Mouse (Mus musculus): Measurements from ENCODE around the gene Cdh18. TPM values are rescaled to one million over a fixed set of nuclear protein-coding genes. Genes with fewer than 3 reads are reported as not detected.
"Not testable (repeated sequence)": the region's sequence is repeated elsewhere in the genome, so short reads cannot be mapped to it uniquely, and the experiment has no call there.

Gene Cdh18
- polyA plus RNA-seq, 1 experiment: 0.84 TPM

DNA sequence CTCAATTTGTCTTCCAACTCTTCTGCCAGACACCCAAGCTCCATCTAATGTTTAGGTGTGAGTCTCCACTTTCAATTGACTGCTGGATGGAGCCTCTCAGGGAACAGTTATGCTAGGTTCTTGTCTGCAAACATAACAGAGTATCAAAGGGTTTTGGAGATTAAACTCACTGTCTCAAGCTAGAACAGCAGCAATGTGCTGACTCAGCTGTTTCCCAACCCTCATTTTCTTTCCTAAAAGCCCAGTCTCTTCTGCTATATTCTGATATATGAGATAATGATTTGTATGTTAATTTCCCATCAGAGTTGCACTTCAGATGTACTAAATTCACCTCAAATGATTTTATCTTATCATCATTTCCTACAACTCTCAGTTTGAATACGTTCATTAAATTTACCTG, 398.4 kb downstream of the Cdh18 start:
- DNase-seq (ENCODE audit: low spot score): no peak

DNA sequence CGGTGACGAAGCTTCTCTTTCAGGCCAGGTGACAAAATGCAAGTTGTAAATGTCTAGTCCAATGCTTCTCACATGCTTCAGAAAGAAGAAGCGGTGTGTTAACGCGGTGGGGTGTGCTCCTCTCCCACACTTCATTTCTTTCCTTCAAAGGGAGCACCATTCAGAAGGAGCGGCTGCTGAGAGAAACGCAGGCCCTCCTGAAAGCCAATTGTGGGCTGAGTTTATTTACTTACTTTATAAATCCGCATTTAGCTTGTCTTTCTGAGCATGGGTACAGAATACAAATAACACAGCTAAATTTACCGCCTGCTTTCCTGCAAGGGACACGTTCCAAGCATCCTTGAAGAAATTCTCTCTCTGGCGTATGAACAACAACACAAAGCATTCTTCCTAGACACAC, 420.6 kb downstream of the Cdh18 start:
- no peak for DNase-seq (ENCODE audit: low spot score)

DNA sequence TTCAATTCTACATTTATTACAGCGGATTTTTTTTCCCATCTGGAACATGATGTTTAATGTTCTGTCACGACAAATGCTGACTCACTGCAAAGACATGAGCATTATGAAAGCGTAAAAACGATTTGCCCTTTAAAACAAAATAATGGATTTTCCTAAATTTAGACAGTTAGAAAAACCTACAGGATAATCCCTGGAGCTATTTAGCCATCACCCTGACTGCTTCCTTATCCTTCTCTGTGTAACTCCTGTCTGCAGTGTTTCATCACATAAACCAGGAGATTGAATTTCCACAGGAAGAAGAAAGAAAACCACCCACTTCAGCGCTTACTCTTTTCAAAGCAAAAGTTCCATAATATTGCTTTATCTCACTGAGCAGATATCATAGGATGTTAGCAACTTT, 431.3 kb downstream of the Cdh18 start:
- DNase-seq (ENCODE audit: low spot score): no peak

DNA sequence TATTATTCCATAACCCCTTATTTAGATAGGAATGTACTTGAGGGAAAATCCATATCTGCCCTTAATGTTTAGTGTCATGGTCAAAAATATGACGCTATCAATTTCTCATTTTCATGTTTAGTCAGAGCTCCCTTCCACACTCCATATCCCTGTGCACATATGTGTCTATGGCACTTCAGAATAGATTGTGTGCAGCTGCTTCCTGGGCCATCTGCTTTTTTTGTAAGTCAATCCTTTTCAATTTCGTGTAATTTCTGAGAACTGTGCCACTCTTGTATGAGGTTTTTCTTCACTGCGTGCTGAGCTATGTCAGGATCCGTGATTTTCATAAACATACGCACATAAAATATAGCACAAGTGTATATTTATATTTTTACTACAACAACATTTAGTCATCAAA, 435.8 kb downstream of the Cdh18 start:
- no peak for DNase-seq (ENCODE audit: low spot score)

DNA sequence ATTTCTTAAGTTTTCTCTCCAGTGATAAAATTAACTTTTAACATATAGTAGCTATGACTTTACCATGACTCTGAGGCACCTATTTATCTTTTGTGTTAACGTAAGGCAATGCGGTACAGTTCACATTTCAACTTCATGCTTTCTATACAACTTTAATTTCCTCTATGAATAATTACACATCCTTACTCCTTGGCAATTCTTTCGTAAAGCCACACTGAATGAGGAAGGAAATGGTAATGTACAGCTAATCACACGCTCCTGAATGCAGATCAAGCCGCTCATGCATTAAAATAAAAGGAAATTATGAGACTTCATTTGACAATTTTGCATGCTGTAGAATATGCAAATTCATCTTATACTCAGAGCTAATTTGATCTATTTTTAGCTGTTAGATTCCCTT, 467.9 kb downstream of the Cdh18 start:
- DNase-seq (ENCODE audit: low spot score): no peak

DNA sequence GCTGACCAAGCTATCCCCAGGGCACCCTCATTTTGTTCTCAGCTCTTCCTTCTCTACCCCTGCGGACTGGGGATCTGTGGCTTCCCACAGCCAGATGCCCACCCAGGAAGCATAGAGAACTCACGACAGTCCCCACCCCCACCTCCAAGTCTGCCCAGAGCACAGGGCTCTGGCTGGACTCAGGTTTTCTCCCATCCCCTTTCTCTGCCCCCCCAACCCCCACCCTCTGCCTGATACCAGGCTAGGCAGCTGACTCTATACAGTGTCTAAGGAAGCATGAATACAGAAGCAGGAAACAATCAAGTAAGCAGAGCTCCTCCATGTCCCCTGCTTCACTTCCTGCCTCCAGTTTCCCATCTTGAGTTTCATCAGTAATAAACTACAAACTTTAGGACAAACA, 472.3 kb downstream of the Cdh18 start:
- DNase-seq (ENCODE audit: low spot score): no peak

DNA sequence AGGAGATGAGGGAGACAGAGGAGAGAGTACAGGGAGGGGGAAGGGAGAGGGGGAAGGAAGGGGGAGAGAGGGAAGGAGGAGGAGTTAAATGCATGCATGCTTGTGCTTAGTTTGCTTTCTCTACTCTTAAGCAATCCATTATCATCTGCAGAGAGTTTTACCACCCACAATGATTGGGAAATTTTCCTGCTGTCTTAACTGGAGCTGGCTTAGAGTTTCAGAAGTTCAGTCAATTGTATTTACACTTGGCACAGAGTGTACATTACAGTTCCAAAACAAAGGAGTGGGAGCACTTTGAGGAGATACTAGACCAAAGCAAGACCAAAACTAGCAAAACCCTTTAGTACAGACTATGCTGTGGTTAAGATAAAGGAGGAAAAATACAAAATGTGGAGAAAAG, 473.8 kb downstream of the Cdh18 start:
- DNase-seq (ENCODE audit: low spot score): no peak

DNA sequence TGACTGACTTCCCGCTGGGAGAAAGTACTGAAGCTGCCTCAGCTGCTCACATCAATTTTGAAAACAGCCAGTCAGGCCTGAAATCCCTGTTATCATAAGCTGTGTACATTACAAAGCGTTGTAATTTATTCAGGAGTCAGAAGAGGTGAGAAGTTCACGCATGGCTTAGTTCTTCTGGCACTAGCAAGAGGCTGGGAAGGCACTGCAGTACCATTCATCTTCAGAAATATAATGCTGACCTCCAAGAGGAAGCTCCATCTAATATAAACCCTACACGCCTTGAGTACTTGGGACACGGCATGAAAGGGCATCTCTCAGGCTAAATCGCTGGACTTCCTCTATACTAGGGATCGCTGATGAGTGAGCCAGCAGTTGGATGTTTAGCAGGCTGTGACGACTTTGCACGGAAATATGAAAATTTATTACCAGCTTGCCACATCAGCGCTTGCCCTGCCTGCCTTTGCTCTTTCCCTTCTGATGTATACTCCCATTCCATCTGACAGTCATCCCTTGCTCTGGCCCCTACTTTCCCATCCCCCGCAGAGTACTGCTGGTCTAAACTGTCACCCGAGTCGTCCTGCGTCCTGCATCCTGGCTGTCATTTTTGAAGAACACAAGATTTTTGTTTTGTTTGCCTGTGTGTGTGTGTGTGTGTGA, 486.9 kb downstream of the Cdh18 start:
- no peak for DNase-seq (ENCODE audit: low spot score)

DNA sequence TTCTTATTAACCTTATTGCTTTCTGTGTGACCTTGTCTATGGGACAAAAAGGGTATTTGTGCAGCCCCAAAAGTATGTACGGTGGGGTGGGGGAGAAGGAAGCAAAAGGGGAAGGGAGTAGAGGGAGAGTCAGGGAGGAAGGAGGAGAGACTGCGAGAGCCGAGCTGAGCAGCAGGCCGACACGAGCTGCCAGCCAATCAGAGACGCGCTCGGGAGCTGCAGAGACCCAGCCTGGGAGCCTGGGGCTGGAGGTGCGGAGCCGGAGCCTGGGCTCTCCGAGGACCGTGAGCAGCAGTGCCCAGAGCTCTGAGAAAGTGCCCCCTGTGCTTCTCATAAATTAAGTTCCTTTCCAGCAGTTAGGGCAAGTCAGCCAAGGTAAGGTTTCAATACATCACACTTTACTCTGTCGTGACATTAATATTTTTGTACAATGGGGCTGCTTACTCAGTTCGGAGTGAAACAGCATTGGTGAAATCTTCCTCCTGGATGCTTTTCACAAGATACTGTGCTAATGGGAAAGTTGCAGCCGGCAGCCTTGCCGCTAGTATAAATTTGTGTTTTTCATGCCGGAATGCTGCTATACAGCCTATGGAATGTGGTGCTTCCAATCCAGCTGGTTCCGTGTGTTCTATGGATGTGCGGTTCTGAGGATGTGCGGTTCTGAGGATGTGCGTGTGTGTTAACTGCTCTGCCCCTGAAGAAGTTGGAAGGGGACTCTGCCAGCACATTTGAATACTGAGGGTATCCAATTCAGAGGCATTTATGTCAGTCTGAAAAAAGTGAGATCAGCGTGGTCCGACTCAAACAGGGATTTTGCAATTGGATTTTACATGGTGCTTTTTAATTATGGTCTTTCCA, 487.6 kb downstream of the Cdh18 start:
- no peak for DNase-seq (ENCODE audit: low spot score)

DNA sequence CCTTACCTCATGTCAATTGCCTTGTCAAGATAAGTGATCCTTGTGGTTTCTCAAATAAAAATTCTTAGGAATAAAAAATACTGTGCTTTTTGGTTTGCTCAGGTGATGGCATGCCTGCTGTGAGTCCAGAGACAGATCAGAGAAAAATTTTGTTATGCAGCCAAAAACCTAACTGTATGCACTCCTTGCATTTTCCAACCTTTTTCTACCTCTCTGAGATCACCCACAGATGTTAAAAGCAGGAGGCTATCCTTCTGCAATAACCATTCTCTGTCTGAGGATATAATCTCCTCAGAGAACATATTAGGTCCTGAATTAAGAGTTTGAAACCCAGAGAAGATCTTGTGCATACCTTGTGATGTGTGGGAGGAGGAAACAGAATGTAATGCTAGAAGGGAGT, 488.7 kb downstream of the Cdh18 start:
- no peak for DNase-seq (ENCODE audit: low spot score)

DNA sequence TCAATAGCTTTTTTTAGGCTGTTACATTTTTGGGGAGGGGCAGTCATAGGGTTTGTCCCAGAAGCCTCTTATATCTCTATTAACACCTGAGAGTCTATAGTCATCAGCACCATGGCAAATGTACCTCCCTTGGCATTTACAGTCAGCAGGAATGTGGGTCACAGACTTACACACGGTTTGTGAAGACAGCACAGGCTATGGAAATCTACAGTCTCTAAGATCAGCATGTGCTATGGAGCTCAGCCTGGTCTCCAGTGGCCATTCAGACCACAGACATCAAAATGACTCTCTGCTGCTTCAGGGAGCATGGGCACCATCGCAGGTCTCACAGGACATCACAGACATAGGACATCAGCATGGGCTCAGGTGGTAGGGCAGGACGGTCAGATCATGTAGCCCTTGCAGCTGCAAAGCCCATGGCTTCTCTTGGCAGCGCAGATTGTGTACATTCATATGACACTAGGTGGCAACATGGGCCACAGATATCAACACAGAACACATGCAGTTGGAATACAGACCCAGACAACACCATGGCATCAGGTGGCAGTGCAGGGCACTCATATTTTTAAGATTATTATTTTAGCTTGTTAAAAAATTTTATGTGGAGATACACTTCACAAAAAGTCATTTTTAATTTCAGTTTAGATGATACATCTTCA, 497.4 kb downstream of the Cdh18 start:
- no peak for DNase-seq (ENCODE audit: low spot score)

DNA sequence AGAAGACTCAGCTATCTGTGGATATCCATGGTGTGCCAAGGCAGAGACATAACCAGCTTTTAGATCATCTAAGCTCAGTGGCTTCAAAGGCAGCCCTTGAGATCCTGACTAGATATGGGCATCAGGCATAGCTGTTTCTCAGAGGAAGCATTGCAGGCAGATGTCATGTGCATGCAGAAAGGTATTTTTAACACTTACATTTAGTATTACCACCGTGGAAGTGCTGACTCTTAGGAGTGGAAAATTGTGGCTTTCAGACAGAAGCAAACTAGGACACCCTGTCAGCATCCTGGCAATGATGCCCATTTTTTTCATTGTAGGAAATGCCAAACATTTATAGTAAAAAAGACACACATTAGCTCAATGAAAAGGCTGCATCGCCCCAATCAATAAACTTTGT, 503.2 kb downstream of the Cdh18 start:
- no peak for DNase-seq (ENCODE audit: low spot score)

DNA sequence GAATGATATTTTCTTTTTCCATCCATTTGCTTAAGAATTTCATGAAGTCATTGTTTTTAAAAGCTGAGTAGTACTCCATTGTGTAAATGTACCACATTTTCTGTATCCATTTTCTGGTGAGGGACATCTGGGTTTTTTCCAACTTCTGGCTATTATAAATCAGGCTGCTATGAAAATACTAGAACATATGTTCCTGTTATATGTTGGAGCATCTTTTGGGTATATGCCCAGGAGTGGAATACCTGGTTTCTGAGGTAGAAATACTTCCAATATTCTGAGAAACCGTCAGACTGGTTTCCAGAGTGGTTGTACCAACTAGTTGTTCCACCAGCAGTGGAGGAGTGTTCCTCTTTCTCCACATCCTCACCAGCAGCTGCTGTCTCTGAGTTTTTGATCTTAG, 536.5 kb downstream of the Cdh18 start:
- not testable (repeated sequence) for DNase-seq (ENCODE audit: low spot score)

DNA sequence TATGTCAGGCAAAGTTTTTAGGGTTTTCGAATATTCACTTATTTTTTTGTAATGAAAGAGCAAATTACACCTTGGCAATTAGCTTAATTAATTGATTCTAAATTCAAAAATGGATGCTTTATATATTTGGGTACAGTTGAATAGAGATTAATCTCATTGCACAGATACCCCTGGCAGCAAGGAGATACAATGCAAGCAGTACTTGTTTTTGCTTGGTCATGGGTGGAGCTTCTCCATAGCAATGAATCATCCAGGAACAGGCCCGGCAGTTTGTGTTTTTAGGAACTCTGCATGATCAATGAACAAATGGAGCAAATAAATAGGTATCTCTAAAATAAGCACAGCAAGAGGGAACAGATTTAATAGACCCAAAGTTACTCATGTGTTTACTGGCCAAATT, 538.7 kb downstream of the Cdh18 start:
- DNase-seq (ENCODE audit: low spot score): no peak

DNA sequence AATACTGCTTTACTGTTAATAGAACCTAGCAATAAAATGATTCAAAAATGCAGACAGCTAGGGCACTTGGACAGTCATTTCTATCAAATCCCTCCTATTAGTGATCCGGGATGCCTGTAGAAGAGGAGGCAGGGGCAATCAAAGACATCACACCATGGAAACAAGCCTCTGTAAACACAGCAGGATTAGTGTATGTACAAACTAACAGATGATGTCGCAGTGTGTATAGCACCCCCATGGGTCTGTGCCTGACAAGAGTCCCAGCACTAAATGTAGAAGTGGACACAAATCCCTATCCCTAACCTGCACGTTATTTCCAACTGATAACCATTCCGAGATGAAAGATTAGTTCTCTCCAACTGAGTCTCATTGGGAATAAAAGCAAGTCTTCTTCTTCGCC, 547.8 kb downstream of the Cdh18 start:
- no peak for DNase-seq (ENCODE audit: low spot score)

DNA sequence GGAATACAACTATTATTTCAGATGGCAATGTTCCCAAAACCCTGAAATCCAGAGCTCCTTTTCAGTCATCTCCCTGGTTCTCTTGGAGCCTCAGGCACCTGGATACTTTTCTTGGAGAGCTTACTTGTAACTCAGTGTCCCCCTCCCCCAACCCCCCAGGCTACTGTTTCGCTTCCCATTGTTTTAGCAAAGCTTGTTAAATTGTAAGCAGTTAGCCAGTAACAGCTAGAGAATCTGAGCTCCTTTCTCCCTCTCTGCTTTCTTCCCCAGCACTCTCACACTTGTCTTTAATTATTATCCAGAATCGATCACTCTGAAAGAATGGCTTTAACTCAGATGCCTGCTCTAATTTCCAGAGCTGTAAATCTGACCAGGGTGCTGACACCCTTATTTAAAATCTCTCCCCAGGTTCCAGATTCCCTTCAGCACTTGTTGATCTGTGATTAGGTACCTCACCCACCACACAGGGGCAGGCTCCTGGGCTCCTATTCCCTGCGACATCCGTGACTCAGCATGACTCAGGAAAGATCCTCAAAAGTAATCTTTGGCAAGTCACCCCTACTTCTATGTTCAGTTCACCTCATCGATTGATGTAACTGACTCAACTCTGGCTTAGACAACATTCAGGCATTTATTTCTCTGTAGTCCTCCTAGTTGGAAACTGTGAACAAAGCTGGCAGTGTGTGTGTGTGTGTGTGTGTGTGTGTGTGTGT, 556.0 kb downstream of the Cdh18 start:
- DNase-seq (ENCODE audit: low spot score): no peak

DNA sequence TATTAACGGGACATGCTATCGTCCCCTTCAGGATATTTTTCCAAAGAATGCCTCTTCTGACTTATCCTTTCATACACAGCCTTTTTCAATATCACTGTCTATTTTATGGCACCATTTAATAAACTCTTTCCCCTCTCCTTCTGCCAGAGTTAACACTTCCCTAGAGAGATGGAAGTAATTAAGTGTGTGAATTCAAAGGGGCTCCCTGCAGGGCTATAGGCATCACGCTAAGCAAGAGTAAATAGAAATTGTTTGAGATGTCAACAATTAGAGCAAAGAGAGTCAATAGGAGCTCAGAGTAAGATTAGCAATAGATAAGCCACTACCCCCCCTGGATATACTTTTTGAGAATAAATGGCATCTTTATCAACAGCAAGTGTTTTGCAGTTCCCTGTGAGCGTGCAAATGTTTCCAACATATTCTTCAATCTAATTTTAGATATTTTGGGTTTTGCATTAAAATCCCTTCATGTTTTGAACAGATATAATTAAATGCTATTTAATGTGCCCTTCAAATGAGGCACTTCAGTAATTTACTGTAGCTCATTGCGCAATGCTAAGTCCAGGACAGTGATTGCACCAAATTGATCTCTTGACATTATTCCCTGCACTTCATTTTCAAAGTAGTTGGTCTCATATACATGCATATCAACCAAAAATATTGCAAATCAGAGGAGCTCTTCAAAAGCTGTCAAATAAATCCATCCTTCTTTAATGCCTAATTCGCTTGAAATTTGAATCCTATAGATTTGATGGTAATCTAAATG, 586.3 kb downstream of the Cdh18 start:
- DNase-seq (ENCODE audit: low spot score): no peak

DNA sequence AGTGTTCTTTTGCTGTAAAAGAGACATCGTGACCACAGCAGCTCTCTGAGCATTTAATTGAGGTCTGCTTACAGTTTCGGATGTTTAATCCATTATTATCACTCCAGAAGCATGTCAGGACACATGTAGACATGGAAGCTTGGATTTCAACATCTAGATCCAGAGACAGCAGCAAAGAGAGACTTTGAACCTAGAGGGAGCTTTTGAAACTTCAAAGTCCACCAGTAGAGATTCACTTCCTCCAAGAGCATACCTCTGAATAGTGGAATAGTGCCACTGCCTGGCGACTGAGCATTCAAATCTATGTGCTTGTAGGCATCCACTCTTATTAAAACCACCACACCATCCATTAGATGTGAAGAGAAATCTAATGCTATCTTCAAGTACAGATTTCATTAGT, 588.1 kb downstream of the Cdh18 start:
- no peak for DNase-seq (ENCODE audit: low spot score)

DNA sequence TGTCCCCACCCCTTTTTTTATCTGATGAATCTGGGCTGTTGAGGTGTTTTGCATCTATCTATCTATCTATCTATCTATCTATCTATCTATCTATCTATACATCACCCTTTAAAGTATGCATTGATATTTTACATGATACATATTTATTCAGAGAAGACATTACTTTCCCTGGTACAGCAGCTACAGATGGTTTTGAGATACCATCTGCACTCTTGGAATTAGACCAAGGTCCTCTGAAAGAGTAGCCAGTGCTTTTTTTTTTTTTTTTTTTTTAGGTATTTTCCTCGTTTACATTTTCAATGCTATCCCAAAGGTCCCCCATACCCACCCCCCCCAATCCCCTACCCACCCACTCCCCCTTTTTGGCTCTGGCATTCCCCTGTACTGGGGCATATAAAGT, 594.1 kb downstream of the Cdh18 start:
- DNase-seq (ENCODE audit: low spot score): not testable (repeated sequence)

DNA sequence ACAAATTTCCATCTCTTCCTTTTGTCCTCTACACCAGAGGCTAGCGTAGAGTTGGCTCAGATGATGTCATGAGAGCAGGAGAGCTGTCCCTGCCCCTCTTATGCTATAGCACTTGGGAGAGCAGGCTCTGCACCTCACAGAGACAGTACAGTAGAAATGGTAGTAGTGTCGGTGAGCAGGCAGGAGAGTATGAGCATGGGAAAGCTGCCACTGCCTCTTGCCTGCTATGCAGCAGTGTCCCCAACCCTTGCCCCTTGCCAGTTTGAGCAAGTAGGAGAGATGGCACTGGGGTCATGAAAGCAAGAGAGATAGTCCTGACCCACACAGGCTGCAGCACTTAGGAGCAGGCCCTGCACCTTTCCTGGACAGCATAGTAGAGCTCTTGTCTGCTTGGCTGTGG, 607.1 kb downstream of the Cdh18 start:
- DNase-seq (ENCODE audit: low spot score): no peak

DNA sequence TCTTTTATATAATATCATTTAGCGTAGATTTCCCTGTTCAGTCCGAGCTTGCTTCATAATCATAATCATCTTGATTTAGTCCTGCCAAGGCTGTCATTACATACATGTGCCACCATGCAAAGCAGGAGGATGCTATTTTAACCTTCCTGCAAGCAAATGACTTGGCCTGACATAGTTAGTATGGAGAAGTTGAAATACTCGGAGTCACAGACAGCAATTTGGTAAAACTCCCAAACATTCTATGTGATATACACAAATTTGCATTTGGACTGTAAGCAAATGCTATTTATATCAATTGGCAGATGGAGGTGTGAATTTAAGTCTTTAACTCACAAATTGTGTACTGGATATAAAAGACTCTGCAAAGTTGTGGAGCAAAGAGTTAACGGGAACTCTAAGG, 616.0 kb downstream of the Cdh18 start:
- DNase-seq (ENCODE audit: low spot score): no peak

DNA sequence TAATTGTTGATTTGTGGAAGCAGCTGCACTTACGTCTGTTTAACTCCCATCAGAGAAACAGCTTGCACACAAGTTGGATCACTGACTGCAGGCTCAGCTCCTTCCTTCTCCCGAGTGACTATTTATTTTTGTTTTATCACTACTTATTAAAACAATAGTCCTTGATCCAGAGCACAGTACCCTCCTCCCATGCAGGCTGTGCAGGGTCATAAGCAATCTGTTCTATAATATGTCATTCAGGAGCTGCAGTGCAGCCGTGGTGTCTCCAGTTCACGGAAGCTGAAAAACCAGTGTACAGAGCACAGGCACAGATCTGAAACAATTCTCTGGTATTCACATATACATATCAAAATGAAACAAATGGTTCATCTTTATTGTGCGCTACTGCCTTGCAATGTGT, 625.8 kb downstream of the Cdh18 start:
- no peak for DNase-seq (ENCODE audit: low spot score)
